Mouse (Mus musculus) E14TG2a.4 (cell line): ENCODE measurements around the gene Coro7.

Source experiments
- CTCF ChIP-seq: conservative IDR thresholded peaks from 2 replicates; pipeline ENCODE4 v1.5.1; 2014; ENCODE audit warnings: low read length
- NANOG ChIP-seq: IDR thresholded peaks from 2 replicates; pipeline ENCODE4 v1.6.1; 2014; ENCODE audit warnings: borderline replicate concordance, low read length, mixed read lengths

- TF ChIP-seq CTCF (no peak), NANOG (no peak)
These were observed 26.0 kb upstream of the Coro7 start for GRCm38 (mm10) chr16:4705541-4705940.
